Mouse (Mus musculus) liver, embryonic 14.5 days (tissue): ENCODE results near the gene Gm5868. TPM values are rescaled to one million over a fixed set of nuclear protein-coding genes. Genes with fewer than 3 reads are reported as not detected.
A peak's percentile ranks its signal among the peaks of the same experiment; 100 is the strongest.

ENCODE experiments used
- ATAC-seq: fragments of 200-750 bp; cut with Nextera tagmentation; 2 replicates; pipeline ENCODE4 v1.8.0; 2017; ENCODE audit warnings: moderate number of reproducible peaks, mild to moderate bottlenecking, moderate library complexity; ENCODE audit not compliant: insufficient read depth
- DNase-seq, 3 experiments: peaks; one replicate each; pipeline ENCODE4 v3.0.0-alpha.2; 2012 to 2013; ENCODE audit warnings: low read depth in 3 of 3, low spot score in 3 of 3
- H3K27ac ChIP-seq: fragments of 300-500 bp; sonication (generic); 2 replicates; pipeline ENCODE4 v1.5.1; 2014; ENCODE audit warnings: moderate library complexity, mild to moderate bottlenecking, control low read depth, inconsistent platforms
- H3K27me3 ChIP-seq: fragments of 300-500 bp; sonication (generic); 2 replicates; pipeline ENCODE4 v1.6.1; 2014; ENCODE audit warnings: mild to moderate bottlenecking, low read length, moderate library complexity; ENCODE audit not compliant: control insufficient read depth, insufficient read depth
- H3K36me3 ChIP-seq: fragments of 300-500 bp; sonication (generic); replicated peaks from 2 replicates; pipeline ENCODE4 v1.6.1; 2014; ENCODE audit warnings: low read depth; ENCODE audit not compliant: control insufficient read depth, insufficient read depth
- H3K4me1 ChIP-seq, 2 experiments: fragments of 200-500 bp in 1 of 2; fragments of 300-500 bp in 1 of 2; sonication (generic) in 1 of 2; replicated peaks; 2 replicates each; pipeline ENCODE4 v1.6.1; 2012 to 2014; ENCODE audit warnings: antibody characterized with exemption in 1 of 2, inconsistent platforms in 1 of 2, low read length in 1 of 2; ENCODE audit not compliant: control insufficient read depth in 2 of 2, insufficient read depth in 2 of 2
- H3K4me2 ChIP-seq: fragments of 300-500 bp; sonication (generic); 2 replicates; pipeline ENCODE4 v1.6.1; 2014; ENCODE audit warnings: low read depth, mild to moderate bottlenecking, control low read depth, moderate library complexity
- H3K4me3 ChIP-seq, 2 experiments: fragments of 200-500 bp in 1 of 2; fragments of 300-500 bp in 1 of 2; sonication (generic) in 1 of 2; 2 replicates each; pipeline ENCODE4 v1.5.1; 2012 to 2014; ENCODE audit warnings: low read depth in 2 of 2, low read length in 2 of 2, mild to moderate bottlenecking in 2 of 2, control low read depth in 1 of 2, inconsistent platforms in 1 of 2, moderate library complexity in 1 of 2; ENCODE audit not compliant: insufficient read depth in 1 of 2
- H3K9ac ChIP-seq: fragments of 300-500 bp; sonication (generic); replicated peaks from 2 replicates; pipeline ENCODE4 v1.6.1; 2014; ENCODE audit warnings: mild to moderate bottlenecking, control low read depth, moderate library complexity
- H3K9me3 ChIP-seq: fragments of 300-500 bp; sonication (generic); 2 replicates; pipeline ENCODE4 v1.6.1; 2016; ENCODE audit warnings: low read length, mixed read lengths; ENCODE audit not compliant: control insufficient read depth
- CTCF ChIP-seq: IDR thresholded peaks from 2 replicates; pipeline ENCODE4 v1.5.1; 2016; ENCODE audit warnings: antibody characterized with exemption, low read depth, control low read depth
- EP300 ChIP-seq: IDR thresholded peaks from 2 replicates; pipeline ENCODE4 v1.6.1; 2016; ENCODE audit warnings: antibody characterized with exemption, low read depth
- WGBS: fragments of 180-500 bp; shearing (Covaris S2); extraction: QIAGEN DNeasy Blood & Tissue Kit; methylation state at CpG from one replicate; pipeline ENCODE4 v1.1.7; 2014; ENCODE audit not compliant: insufficient replicate concordance; 5-methylcytosine and 5-hydroxymethylcytosine counted together
- polyA plus RNA-seq, 2 experiments: library from polyadenylated mRNA; depleted of rRNA in 1 of 2; stranded (reverse) in 1 of 2; unstranded in 1 of 2; fragments of >200 nt; fragmentation: Nextera tagmentation in 1 of 2; extraction: Ambion mirVana in 1 of 2; gene quantifications; 2 replicates each; pipeline versions ENCODE4 v1.2.1 to v1.2.3; 2012 to 2014

Gm5868 gene
- polyA plus RNA-seq (2012; rRNA removed) (not detected in 2 replicates), polyA plus RNA-seq (2014; fragmentation: Nextera tagmentation; extraction: Ambion mirVana) (not detected in 2 replicates)

GRCm38 (mm10) chr5:72587192-72587681, at the start of gene Gm5868:
Gm5868 (minus strand) TSS chr5:72587551.
- TF ChIP-seq EP300 (no peak), CTCF (no peak)
- H3K36me3 ChIP-seq = no peaks in the 10 kb centered on the region
- H3K4me2 ChIP-seq = peak within 1 kb of the TSS; percentile 24
- no peaks in the 10 kb centered on the region for H3K9me3 ChIP-seq
- no peak within 1 kb of the TSS for H3K9ac ChIP-seq
- no peak within 1 kb of the TSS for H3K27ac ChIP-seq
- peak within 1 kb of the TSS in 1 of 2 experiments; percentile 0; a peak in 1 of 4 replicates for H3K4me3 ChIP-seq
- no peak for ATAC-seq
- DNase-seq = no peak
- H3K4me1 ChIP-seq = no peaks in the 10 kb centered on the region
- H3K27me3 ChIP-seq = peaks cover 10% of the 10 kb centered on the region
- WGBS = 8% methylated on average over 38 of the region's 38 CpGs

GRCm38 (mm10) chr5:72636576-72636975, 49.2 kb upstream of the Gm5868 start:
- WGBS = 73% methylated on average over 3 of the region's 3 CpGs
- peaks cover 0 to 3% of the 10 kb centered on the region in 2 experiments; a peak in 1 of 4 replicates for H3K4me1 ChIP-seq
- no peak for ATAC-seq
- no peak for DNase-seq
- no peak overlapping the region for H3K9ac ChIP-seq
- H3K4me3 ChIP-seq = no peak overlapping the region
- no peaks in the 10 kb centered on the region for H3K9me3 ChIP-seq
- no peak overlapping the region for H3K27ac ChIP-seq
- no peaks in the 10 kb centered on the region for H3K27me3 ChIP-seq
- TF ChIP-seq CTCF = no peak
- TF ChIP-seq EP300 = no peak
- no peaks in the 10 kb centered on the region for H3K36me3 ChIP-seq
- H3K4me2 ChIP-seq = no peak overlapping the region

GRCm38 (mm10) chr5:72636122-72636521, 48.8 kb upstream of the Gm5868 start:
- DNase-seq (no peak), ATAC-seq (no peak)
- Histone ChIP-seq H3K27ac (no peak overlapping the region), H3K27me3 (no peaks in the 10 kb centered on the region), H3K4me1 (peaks cover 0 to 3% of the 10 kb centered on the region in 2 experiments; a peak in 1 of 4 replicates), H3K9ac (no peak overlapping the region), H3K4me3 (no peak overlapping the region), H3K36me3 (no peaks in the 10 kb centered on the region), H3K9me3 (no peaks in the 10 kb centered on the region), H3K4me2 (no peak overlapping the region)
- 10% methylated on average over 3 of the region's 3 CpGs for WGBS
- no peak for TF ChIP-seq EP300
- TF ChIP-seq CTCF = no peak

GRCm38 (mm10) chr5:72634791-72635271, 47.5 kb upstream of the Gm5868 start:
- DNase-seq (no peak), ATAC-seq (no peak)
- Histone ChIP-seq H3K27me3 (no peaks in the 10 kb centered on the region), H3K4me1 (peaks cover 0 to 3% of the 10 kb centered on the region in 2 experiments; a peak in 1 of 4 replicates), H3K9me3 (no peaks in the 10 kb centered on the region), H3K36me3 (no peaks in the 10 kb centered on the region), H3K4me2 (0 out of 2 replicates have a peak overlapping the region, but pooled peaks have one; percentile 8), H3K4me3 (no peak overlapping the region), H3K27ac (no peak overlapping the region), H3K9ac (no peak overlapping the region)
- TF ChIP-seq CTCF = no peak
- TF ChIP-seq EP300 = no peak
- WGBS = 27% methylated on average over 9 of the region's 9 CpGs

GRCm38 (mm10) chr5:72630026-72630425, 42.7 kb upstream of the Gm5868 start:
- TF ChIP-seq CTCF = no peak
- no peak for TF ChIP-seq EP300
- Histone ChIP-seq H3K4me2 (no peak overlapping the region), H3K36me3 (no peaks in the 10 kb centered on the region), H3K9ac (no peak overlapping the region), H3K27me3 (no peaks in the 10 kb centered on the region), H3K27ac (no peak overlapping the region), H3K4me3 (no peak overlapping the region), H3K4me1 (peaks cover 0 to 1% of the 10 kb centered on the region in 2 experiments; a peak in 1 of 4 replicates), H3K9me3 (no peaks in the 10 kb centered on the region)
- ATAC-seq (no peak), DNase-seq (no peak)
- 54% methylated on average over 6 of the region's 6 CpGs for WGBS
